Mouse (Mus musculus): ENCODE measurements around the gene Smarcc1. TPM values are rescaled to one million over a fixed set of nuclear protein-coding genes. Genes with fewer than 3 reads are reported as not detected.

Smarcc1 gene
- polyA plus RNA-seq, 1 experiment from 2014 or later, result 213 TPM

DNA sequence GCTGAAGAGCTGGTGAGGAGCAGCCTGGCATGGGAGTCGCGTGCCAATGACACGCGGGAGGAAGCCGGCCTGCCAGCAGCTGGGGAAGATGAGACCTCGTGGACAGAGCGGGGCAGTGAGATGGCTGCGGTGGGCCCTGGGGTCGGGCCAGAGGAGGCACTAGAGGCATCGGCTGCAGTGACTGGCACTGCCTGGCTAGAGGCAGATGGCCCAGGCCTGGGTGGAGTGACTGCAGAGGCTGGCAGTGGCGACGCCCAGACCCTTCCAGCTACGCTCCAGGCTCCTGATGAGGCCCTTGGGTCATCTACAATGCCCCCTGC, 128.8 kb downstream of the Smarcc1 start:
- DNase-seq (ENCODE audit: low spot score), result no peak
- Histone ChIP-seq H3K4me3 (peak overlapping the region; percentile 78), H3K27me3 (replicated peaks; ENCODE audit: low read depth, poor library complexity, severe bottlenecking) (peaks cover 66% of the 10 kb centered on the region), H3K9me3 (no peaks in the 10 kb centered on the region), H3K27ac (replicated peaks) (0 out of 2 replicates have a peak overlapping the region, but pooled peaks have one; percentile 72), H3K4me1 (peaks cover 43% of the 10 kb centered on the region), H3K36me3 (replicated peaks) (peaks cover 12% of the 10 kb centered on the region)
- WGBS, result 49% methylated on average over 13 of the region's 13 CpGs

DNA sequence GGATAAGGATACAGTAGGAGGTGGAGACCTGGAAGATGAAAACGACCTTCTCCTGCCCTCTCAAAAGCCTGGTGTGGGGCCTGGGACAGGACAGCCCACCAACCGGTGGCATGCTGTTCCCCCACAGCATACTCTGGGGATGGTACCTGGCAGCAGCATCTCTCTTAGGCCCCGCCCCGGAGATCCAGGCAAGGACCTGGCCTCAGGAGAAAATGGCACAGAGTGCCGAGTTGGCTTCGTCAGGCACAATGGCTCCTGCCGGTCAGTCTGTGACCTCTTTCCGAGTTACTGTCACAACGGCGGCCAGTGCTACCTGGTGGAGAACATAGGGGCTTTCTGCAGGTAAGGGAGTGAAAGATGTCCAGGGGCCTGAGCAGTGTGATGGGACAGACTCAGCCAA, 129.5 kb downstream of the Smarcc1 start:
- no peaks in the 10 kb centered on the region for H3K9me3 ChIP-seq
- peaks cover 43% of the 10 kb centered on the region for H3K4me1 ChIP-seq
- H3K4me3 ChIP-seq, result no peak overlapping the region; the same call in 1 of the 2 replicates
- peaks cover 5% of the 10 kb centered on the region for H3K36me3 ChIP-seq (replicated peaks)
- no peak overlapping the region; the same call in 1 of the 2 replicates for H3K27ac ChIP-seq (replicated peaks)
- DNase-seq (ENCODE audit: low spot score), result no peak
- 81% methylated on average over 10 of the region's 10 CpGs for WGBS
- H3K27me3 ChIP-seq (replicated peaks; ENCODE audit: low read depth, poor library complexity, severe bottlenecking), result peaks cover 58% of the 10 kb centered on the region

DNA sequence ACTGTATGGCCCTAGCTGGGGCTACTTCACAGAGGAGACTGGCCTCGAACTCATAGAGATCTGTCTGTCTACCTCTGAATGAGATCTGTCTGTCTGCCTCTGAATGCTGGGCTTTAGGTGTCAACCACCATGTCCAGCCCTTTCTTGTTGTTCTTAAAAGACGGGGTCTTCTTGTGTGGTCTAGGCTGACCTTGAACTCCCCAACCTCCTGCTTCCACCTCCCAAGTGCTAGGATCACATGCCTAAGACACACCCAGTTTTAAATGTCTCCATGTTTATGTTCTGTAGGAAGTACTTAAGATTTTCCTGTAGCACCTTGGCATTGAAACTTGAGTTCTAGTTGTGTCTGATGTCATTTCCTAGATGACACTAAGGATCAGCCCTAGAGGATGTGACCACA, 131.4 kb downstream of the Smarcc1 start:
- no peak for DNase-seq (ENCODE audit: low spot score)
- H3K4me3 ChIP-seq, result no peak overlapping the region
- H3K27me3 ChIP-seq (replicated peaks; ENCODE audit: low read depth, poor library complexity, severe bottlenecking), result peaks cover 41% of the 10 kb centered on the region
- 86% methylated on average over 2 of the region's 2 CpGs for WGBS
- no peaks in the 10 kb centered on the region for H3K36me3 ChIP-seq (replicated peaks)
- no peaks in the 10 kb centered on the region for H3K9me3 ChIP-seq
- peaks cover 43% of the 10 kb centered on the region for H3K4me1 ChIP-seq
- 0 out of 2 replicates have a peak overlapping the region, but pooled peaks have one; percentile 75 for H3K27ac ChIP-seq (replicated peaks)

DNA sequence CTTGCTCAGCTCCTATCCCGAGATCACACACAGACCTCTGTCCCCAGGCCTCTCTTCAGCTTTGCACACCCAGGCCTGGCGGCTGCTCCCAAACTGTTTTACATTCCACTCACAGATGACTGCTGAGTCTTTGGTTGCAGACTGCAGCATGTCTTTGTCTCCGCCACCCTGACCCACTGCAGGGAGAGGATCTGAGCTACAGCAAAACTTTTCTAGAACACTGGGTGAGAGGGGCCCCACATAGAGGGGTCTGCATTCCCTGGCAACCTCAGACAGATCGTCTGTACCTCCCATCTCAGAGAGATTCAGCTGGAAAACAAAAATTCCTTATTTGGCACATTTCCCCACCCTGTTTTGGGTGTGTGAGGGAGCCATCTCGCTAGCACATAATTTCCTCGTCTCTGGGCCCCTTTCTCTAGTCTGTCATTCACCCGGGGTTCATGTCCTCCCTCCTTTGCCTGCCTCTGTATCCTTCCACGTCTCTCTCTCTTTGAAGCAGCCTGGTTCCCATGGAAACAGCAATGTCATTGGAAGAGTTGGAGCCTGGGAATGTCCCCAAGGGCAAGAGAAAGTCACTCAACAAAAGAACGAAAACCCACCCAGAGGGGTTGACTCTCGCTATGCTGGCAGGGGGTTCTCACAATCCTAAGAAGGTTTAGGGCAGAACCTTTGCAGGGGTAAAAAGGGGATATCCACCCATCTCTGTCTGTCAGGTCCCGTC, 132.5 kb downstream of the Smarcc1 start:
- peak overlapping the region; percentile 75 for H3K27ac ChIP-seq (replicated peaks)
- peaks cover 37% of the 10 kb centered on the region for H3K4me1 ChIP-seq
- no peaks in the 10 kb centered on the region for H3K9me3 ChIP-seq
- WGBS, result 11% methylated on average over 11 of the region's 11 CpGs
- H3K4me3 ChIP-seq, result peak overlapping the region; percentile 23
- H3K36me3 ChIP-seq (replicated peaks), result no peaks in the 10 kb centered on the region
- DNase-seq (ENCODE audit: low spot score), result peak; percentile 39
- peaks cover 30% of the 10 kb centered on the region for H3K27me3 ChIP-seq (replicated peaks; ENCODE audit: low read depth, poor library complexity, severe bottlenecking)

DNA sequence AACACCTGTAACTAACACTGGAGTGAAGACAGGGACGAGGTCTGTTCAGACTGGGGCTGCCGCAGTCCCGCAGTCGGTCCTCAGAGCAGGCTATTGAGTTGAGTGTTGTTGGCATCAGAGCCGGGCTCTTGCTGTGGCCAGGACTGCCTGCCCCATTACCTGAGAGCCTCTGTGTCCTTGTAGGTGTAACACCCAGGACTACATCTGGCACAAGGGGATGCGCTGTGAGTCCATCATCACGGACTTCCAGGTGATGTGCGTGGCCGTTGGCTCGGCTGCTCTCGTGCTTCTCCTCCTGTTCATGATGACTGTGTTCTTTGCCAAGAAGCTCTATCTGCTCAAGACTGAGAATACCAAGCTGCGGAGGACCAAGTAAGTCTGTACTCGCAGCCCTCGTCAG, 133.3 kb downstream of the Smarcc1 start:
- Histone ChIP-seq H3K4me3 (no peak overlapping the region), H3K9me3 (no peaks in the 10 kb centered on the region), H3K27ac (replicated peaks) (peak overlapping the region; percentile 75; the same call in 1 of the 2 replicates), H3K36me3 (replicated peaks) (no peaks in the 10 kb centered on the region), H3K4me1 (peaks cover 36% of the 10 kb centered on the region), H3K27me3 (replicated peaks; ENCODE audit: low read depth, poor library complexity, severe bottlenecking) (peaks cover 22% of the 10 kb centered on the region)
- 90% methylated on average over 14 of the region's 14 CpGs for WGBS
- no peak for DNase-seq (ENCODE audit: low spot score)

DNA sequence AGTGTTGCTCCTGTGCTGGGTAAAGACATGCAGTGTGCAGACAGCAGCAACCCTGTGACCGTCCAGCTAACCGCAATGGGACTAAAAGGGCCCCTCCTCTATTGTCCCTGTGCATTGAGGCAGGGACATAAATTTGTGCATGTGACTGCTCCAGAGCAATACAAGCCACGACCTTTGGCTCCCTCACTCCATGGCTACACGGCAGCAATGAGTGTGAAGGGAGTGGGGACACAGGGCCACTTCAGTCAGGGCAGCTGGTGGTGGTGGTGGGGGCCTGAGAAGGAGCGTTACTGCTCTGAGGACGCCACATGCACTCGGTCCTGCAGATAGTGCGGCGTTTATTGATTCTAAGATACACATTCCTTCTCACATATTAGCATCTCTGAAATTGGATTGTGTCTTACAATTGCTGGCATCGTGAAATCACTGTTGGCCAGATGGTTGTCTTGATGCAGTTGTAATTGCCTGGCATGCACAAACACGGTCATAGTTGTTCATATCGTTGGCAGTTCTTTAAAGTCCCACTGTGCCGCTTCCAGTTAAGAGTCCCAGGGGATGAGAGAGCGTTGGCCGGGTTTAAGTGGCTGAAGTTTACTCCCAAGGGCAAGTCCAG, 138.0 kb downstream of the Smarcc1 start:
- Histone ChIP-seq H3K9me3 (no peaks in the 10 kb centered on the region), H3K36me3 (replicated peaks) (no peaks in the 10 kb centered on the region; the same call in 1 of the 2 replicates), H3K4me1 (peaks cover 26% of the 10 kb centered on the region), H3K27me3 (replicated peaks; ENCODE audit: low read depth, poor library complexity, severe bottlenecking) (0 out of 2 replicates have a peak, but pooled peaks cover 5% of the 10 kb centered on the region), H3K27ac (replicated peaks) (peak overlapping the region; percentile 2), H3K4me3 (no peak overlapping the region)
- peak; percentile 38 for DNase-seq (ENCODE audit: low spot score)
- WGBS, result 73% methylated on average over 15 of the region's 15 CpGs

DNA sequence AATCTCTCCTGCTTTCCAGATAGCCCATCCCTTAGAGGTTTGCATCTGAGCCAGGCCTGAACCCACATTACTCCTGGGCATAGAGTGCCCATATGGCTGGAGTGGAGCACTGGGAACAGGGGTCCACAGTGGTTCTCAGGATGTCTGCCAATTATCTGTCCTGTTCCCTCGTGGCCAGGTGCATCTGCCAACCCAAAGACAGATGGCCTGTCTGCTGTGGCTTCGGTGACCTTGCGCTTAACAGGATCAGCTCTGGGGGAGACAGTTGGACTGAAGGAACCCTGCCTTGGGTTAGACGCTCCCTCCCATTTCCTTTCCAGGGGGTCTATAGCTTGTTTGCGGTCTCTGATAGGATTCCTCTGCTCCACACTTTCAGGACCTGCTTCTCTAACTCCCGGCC, 141.1 kb downstream of the Smarcc1 start:
- H3K27me3 ChIP-seq (replicated peaks; ENCODE audit: low read depth, poor library complexity, severe bottlenecking), result no peaks in the 10 kb centered on the region
- H3K4me1 ChIP-seq, result peaks cover 20% of the 10 kb centered on the region
- no peak for DNase-seq (ENCODE audit: low spot score)
- no peaks in the 10 kb centered on the region; the same call in 1 of the 2 replicates for H3K36me3 ChIP-seq (replicated peaks)
- WGBS, result 82% methylated on average over 6 of the region's 6 CpGs
- no peaks in the 10 kb centered on the region for H3K9me3 ChIP-seq
- H3K4me3 ChIP-seq, result no peak overlapping the region
- no peak overlapping the region for H3K27ac ChIP-seq (replicated peaks)

DNA sequence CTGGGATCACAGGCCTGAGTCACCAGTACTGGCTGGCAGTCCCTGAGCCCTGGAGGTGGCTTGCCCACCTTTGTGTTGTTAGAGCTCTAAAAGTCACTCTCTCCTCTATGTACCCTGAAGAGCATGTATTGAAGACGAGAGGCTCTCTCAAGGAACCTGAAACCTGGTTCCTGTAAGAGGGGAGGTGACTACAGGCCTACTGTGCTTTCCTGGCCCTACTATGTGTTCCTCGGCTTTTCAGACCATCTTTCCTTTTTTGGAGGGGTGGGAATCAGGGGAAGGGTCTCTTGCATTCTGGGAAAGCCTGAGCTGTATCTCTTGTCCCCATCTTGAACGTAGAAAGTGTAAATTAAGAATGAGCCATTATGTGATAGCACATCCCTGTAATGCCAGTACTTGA, 141.6 kb downstream of the Smarcc1 start:
- 82% methylated on average over 3 of the region's 3 CpGs for WGBS

DNA sequence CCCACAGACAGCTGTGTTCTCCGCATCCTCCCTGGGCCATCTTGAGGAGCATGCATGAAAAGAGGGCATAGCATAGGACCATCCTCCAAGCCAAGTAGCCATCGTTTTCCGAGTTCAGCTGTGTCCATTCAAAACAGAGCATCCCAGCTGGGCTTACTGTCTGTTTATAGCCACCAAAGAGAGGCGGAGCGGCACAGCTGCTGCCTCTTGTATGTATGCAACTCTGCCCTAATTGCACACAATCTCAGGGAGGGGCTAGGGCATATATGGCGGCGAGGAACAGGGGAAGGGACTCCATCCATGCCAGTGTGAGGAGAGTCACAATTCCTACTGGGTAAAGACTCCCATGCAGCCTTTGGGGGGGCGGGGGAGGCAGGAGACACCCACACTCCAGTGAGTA, 145.7 kb downstream of the Smarcc1 start:
- WGBS, result 87% methylated on average over 8 of the region's 8 CpGs
- no peak overlapping the region for H3K4me3 ChIP-seq
- H3K9me3 ChIP-seq, result no peaks in the 10 kb centered on the region
- no peaks in the 10 kb centered on the region; the same call in 1 of the 2 replicates for H3K4me1 ChIP-seq
- no peaks in the 10 kb centered on the region for H3K27me3 ChIP-seq (replicated peaks; ENCODE audit: low read depth, poor library complexity, severe bottlenecking)
- no peaks in the 10 kb centered on the region; the same call in 1 of the 2 replicates for H3K36me3 ChIP-seq (replicated peaks)
- no peak for DNase-seq (ENCODE audit: low spot score)
- H3K27ac ChIP-seq (replicated peaks), result no peak overlapping the region; the same call in 1 of the 2 replicates

More for the DNA sequence above, 141.6 kb downstream of the Smarcc1 start:
- Histone ChIP-seq H3K36me3 (replicated peaks) (no peaks in the 10 kb centered on the region; the same call in 1 of the 2 replicates), H3K4me1 (peaks cover 20% of the 10 kb centered on the region), H3K27me3 (replicated peaks; ENCODE audit: low read depth, poor library complexity, severe bottlenecking) (no peaks in the 10 kb centered on the region), H3K4me3 (no peak overlapping the region), H3K27ac (replicated peaks) (no peak overlapping the region), H3K9me3 (no peaks in the 10 kb centered on the region)
- DNase-seq (ENCODE audit: low spot score), result no peak

DNA sequence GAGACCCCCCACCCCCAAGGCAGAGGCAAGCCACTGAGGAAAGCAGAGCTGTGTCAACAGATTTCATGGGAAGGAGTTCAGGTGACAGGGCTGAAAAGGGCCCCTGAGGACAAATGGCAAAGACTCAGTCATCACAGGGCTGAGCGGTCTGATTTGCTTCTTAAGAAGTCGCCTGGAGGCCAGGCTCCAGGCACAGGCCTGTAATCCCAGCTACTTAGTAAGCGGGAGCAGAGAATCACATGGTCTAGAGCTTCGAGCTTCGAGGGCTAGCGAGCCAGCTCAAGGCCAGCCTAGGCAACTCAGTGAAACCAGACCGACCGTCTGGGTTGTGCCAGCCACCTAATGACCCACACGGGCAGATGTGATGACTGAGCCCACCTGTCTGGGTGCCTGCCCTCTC, 147.5 kb downstream of the Smarcc1 start:
- Histone ChIP-seq H3K27ac (replicated peaks) (no peak overlapping the region), H3K4me1 (no peaks in the 10 kb centered on the region), H3K4me3 (no peak overlapping the region), H3K36me3 (replicated peaks) (no peaks in the 10 kb centered on the region; the same call in 1 of the 2 replicates), H3K27me3 (replicated peaks; ENCODE audit: low read depth, poor library complexity, severe bottlenecking) (no peaks in the 10 kb centered on the region), H3K9me3 (no peaks in the 10 kb centered on the region)
- DNase-seq (ENCODE audit: low spot score), result no peak
- 82% methylated on average over 9 of the region's 9 CpGs for WGBS

DNA sequence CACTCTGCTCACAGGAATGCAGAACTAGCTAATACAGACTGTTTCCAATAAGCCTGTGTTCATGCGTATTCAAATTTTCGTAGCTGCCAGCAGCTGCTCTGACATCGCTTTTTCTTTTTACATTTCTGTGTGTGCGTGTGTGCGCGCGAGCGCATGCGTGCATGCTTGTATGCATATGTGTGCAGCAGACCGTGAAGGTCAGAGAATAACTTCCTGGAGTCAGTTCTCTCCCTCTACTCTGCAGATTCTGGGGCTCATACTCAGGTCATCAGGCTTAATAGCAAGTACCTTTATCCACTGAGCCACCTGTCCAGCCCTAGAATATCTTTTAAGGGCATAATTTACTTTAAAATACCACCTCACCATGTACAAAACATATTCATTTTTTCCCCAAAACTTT, 150.9 kb downstream of the Smarcc1 start:
- Histone ChIP-seq H3K4me3 (no peak overlapping the region), H3K9me3 (no peaks in the 10 kb centered on the region), H3K4me1 (no peaks in the 10 kb centered on the region), H3K27ac (replicated peaks) (no peak overlapping the region), H3K36me3 (replicated peaks) (no peaks in the 10 kb centered on the region), H3K27me3 (replicated peaks; ENCODE audit: low read depth, poor library complexity, severe bottlenecking) (no peaks in the 10 kb centered on the region)
- 96% methylated on average over 10 of the region's 10 CpGs for WGBS
- DNase-seq (ENCODE audit: low spot score), result no peak

DNA sequence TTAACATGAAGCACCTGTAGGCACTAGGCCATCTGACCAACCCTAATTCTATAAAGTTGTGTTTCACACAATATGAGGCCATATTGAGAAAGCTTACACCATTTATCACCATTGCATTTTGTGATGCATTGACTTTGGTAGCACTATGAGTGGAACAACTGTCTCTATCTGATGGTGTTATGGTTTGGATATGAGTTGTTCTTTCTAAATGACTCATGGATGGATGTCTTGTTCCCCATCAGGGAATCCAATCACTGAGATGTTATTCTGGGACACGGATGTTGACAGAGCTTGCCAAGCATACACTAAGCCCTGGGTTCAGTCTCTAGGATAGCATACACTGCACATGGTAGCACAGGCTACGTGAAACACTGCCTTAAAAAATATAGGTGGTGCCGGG, 154.8 kb downstream of the Smarcc1 start:
- WGBS, result 93% methylated on average over 3 of the region's 3 CpGs
- Histone ChIP-seq H3K27me3 (replicated peaks; ENCODE audit: low read depth, poor library complexity, severe bottlenecking) (no peaks in the 10 kb centered on the region), H3K4me3 (no peak overlapping the region), H3K27ac (replicated peaks) (no peak overlapping the region), H3K9me3 (no peaks in the 10 kb centered on the region), H3K4me1 (no peaks in the 10 kb centered on the region), H3K36me3 (replicated peaks) (no peaks in the 10 kb centered on the region)
- no peak for DNase-seq (ENCODE audit: low spot score)

DNA sequence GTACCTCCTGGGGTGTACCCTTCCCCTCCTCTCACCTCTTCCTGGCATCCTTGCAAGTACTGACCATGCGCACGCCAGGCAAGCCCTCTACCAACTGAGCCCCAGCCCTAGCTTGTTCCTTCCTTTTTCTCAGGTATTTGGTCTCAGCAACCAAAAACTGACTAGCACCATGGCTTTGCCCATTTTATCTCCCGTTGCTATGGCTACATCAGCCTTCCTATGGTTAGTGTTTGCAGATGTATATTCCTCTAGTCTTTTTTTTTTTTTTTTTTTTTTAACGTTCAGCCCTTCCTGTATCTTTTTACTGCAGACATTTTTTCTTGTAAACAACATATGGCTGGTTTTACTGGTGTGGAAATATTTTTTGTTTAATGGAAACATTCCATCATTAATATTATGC, 156.0 kb downstream of the Smarcc1 start:
- no peak overlapping the region for H3K27ac ChIP-seq (replicated peaks)
- no peaks in the 10 kb centered on the region for H3K36me3 ChIP-seq (replicated peaks)
- WGBS, result 79% methylated on average over 4 of the region's 4 CpGs
- H3K4me3 ChIP-seq, result no peak overlapping the region
- H3K9me3 ChIP-seq, result no peaks in the 10 kb centered on the region
- H3K4me1 ChIP-seq, result no peaks in the 10 kb centered on the region
- H3K27me3 ChIP-seq (replicated peaks; ENCODE audit: low read depth, poor library complexity, severe bottlenecking), result no peaks in the 10 kb centered on the region
- DNase-seq (ENCODE audit: low spot score), result no peak
